Mouse (Mus musculus) lung, adult 2 months (tissue): ENCODE measurements around the gene Bpifb5.

Source experiments
- CTCF ChIP-seq: fragments of 200-500 bp; IDR thresholded peaks from 2 replicates; pipeline ENCODE4 v1.5.1; 2011; ENCODE audit warnings: mild to moderate bottlenecking, low read length, control low read depth; ENCODE audit not compliant: insufficient read depth
- POLR2A ChIP-seq: fragments of 200-500 bp; IDR thresholded peaks from 2 replicates; pipeline ENCODE4 v1.6.1; 2011; ENCODE audit warnings: low read depth, mild to moderate bottlenecking, control low read depth, low read length, borderline replicate concordance; ENCODE audit errors: extremely low read depth

- TF ChIP-seq CTCF (no peak), POLR2A (no peak)
Measured at GRCm38 (mm10) chr2:154255770-154256169, 32.2 kb downstream of the Bpifb5 start.
